Mouse (Mus musculus) gastrocnemius, postnatal 36 days (tissue): Measurements from ENCODE around the gene 1700020D05Rik. TPM values are rescaled to one million over a fixed set of nuclear protein-coding genes. Genes with fewer than 3 reads are reported as not detected.

ENCODE experiments used
- DNase-seq, 2 experiments: peaks; one replicate each; pipeline ENCODE4 v3.0.0; 2022
- intact Hi-C: fragments of 180-260 bp; cut with DNase I; formaldehyde crosslinking; loops from one replicate; pipeline ENCODE4 v1.15.1; 2025
- total RNA-seq, 2 experiments: library from RNA; stranded (reverse); gene quantifications; 2 replicates each; pipeline ENCODE4 v1.2.3; 2021

Gene 1700020D05Rik
- total RNA-seq, 2 experiments from 2014 or later: 0.33 to 0.59 TPM

- DNase-seq: no peak
- intact Hi-C loops: no loop called here
Measured at GRCm38 (mm10) chr19:5477004-5477667, 26.5 kb downstream of the 1700020D05Rik start.

GRCm38 (mm10) chr19:5475069-5475714, 28.4 kb downstream of the 1700020D05Rik start:
- no peak for DNase-seq
- intact Hi-C loops: no loop called here

- intact Hi-C loops: no loop called here
- DNase-seq: peak in 1 of 2 experiments; percentile 42
Measured at GRCm38 (mm10) chr19:5474281-5475068, 29.1 kb downstream of the 1700020D05Rik start.

GRCm38 (mm10) chr19:5473720-5474119, 29.9 kb downstream of the 1700020D05Rik start, which contains the start of gene Efemp2:
TSS of gene Efemp2 (plus strand) at chr19:5473954.
- DNase-seq: peak; percentile 67 to 84
- intact Hi-C loops: no loop called here

- intact Hi-C loops: no loop called here
- no peak for DNase-seq
Measured at GRCm38 (mm10) chr19:5472857-5473256, 30.7 kb downstream of the 1700020D05Rik start.

- intact Hi-C loops: no loop called here
- no peak for DNase-seq
Measured at GRCm38 (mm10) chr19:5471846-5472245, 31.7 kb downstream of the 1700020D05Rik start.

- DNase-seq: no peak
- intact Hi-C loops: no loop called here
Measured at GRCm38 (mm10) chr19:5468374-5468773, 35.2 kb downstream of the 1700020D05Rik start, which contains the start of gene Ctsw. TSS of gene Ctsw (minus strand) at chr19:5468507.

GRCm38 (mm10) chr19:5466916-5467500, 36.6 kb downstream of the 1700020D05Rik start:
- intact Hi-C loops: no loop called here
- DNase-seq: no peak

GRCm38 (mm10) chr19:5465037-5465436, 38.5 kb downstream of the 1700020D05Rik start:
- intact Hi-C loops: no loop called here
- DNase-seq: no peak

GRCm38 (mm10) chr19:5463791-5464562, 39.6 kb downstream of the 1700020D05Rik start:
- intact Hi-C loops: loop anchor here (5.0 kb wide), 1 partner anchor 103 kb away; the partner anchor contains the start of gene Ap5b1
- no peak for DNase-seq

- intact Hi-C loops: loop anchor here (5.0 kb wide), 1 partner anchor 104 kb away; the partner anchor contains the start of gene Ap5b1
- DNase-seq: no peak
Measured at GRCm38 (mm10) chr19:5463212-5463611, 40.4 kb downstream of the 1700020D05Rik start.

- no peak for DNase-seq
- intact Hi-C loops: loop anchor here (5.0 kb wide), 1 partner anchor 106 kb away; the partner anchor contains the start of gene Ap5b1
Measured at GRCm38 (mm10) chr19:5461411-5461810, 42.2 kb downstream of the 1700020D05Rik start.

GRCm38 (mm10) chr19:5460465-5460911, 43.1 kb downstream of the 1700020D05Rik start, which contains the start of gene Fibp:
TSS of gene Fibp (plus strand) at chr19:5460615.
- peak; percentile 78 to 89 for DNase-seq
- intact Hi-C loops: loop anchor here (5.0 kb wide), 1 partner anchor 107 kb away; the partner anchor contains the start of gene Ap5b1

- DNase-seq: no peak
- intact Hi-C loops: loop anchor here (5.0 kb wide), 1 partner anchor 107 kb away; the partner anchor contains the start of gene Ap5b1
Measured at GRCm38 (mm10) chr19:5459896-5460295, 43.7 kb downstream of the 1700020D05Rik start.

- no peak for DNase-seq
- intact Hi-C loops: no loop called here
Measured at GRCm38 (mm10) chr19:5459019-5459418, 44.6 kb downstream of the 1700020D05Rik start.

GRCm38 (mm10) chr19:5457746-5458442, 45.7 kb downstream of the 1700020D05Rik start, which contains the start of gene Ccdc85b:
TSS of gene Ccdc85b (minus strand) at chr19:5457894.
- intact Hi-C loops: no loop called here
- no peak for DNase-seq

- DNase-seq: peak; percentile 91 to 93
- intact Hi-C loops: no loop called here
Measured at GRCm38 (mm10) chr19:5456922-5457745, 46.5 kb downstream of the 1700020D05Rik start.
